Mouse (Mus musculus) neural tube, embryonic 11.5 days (tissue): Measurements from ENCODE around the gene Map2k5. TPM values are rescaled to one million over a fixed set of nuclear protein-coding genes. Genes with fewer than 3 reads are reported as not detected.

Experiments used
- ATAC-seq: fragments of 200-750 bp; cut with Nextera tagmentation; 2 replicates; pipeline ENCODE4 v1.8.0; 2017; ENCODE audit warnings: moderate number of reproducible peaks, mild to moderate bottlenecking, moderate TSS enrichment, moderate library complexity; ENCODE audit not compliant: insufficient read depth, low FRiP score, low TSS enrichment
- DNase-seq: peaks from one replicate; pipeline ENCODE4 v3.0.0-alpha.2; 2015; ENCODE audit warnings: low spot score
- H3K27ac ChIP-seq: fragments of 300-500 bp; sonication (generic); 2 replicates; pipeline ENCODE4 v1.5.1; 2014; ENCODE audit warnings: low read depth, mild to moderate bottlenecking, low read length
- H3K27me3 ChIP-seq: fragments of 300-500 bp; sonication (generic); 2 replicates; pipeline ENCODE4 v1.6.1; 2014; ENCODE audit warnings: mild to moderate bottlenecking, low read length, mixed read lengths; ENCODE audit not compliant: control insufficient read depth, insufficient read depth
- H3K36me3 ChIP-seq: fragments of 300-500 bp; sonication (generic); 2 replicates; pipeline ENCODE4 v1.6.1; 2014; ENCODE audit warnings: mild to moderate bottlenecking, low read length, moderate library complexity, mixed read lengths; ENCODE audit not compliant: control insufficient read depth, insufficient read depth
- H3K4me1 ChIP-seq: fragments of 300-500 bp; sonication (generic); 2 replicates; pipeline ENCODE4 v1.6.1; 2014; ENCODE audit warnings: low read length, mixed read lengths; ENCODE audit not compliant: control insufficient read depth, insufficient read depth
- H3K4me2 ChIP-seq: fragments of 300-500 bp; sonication (generic); 2 replicates; pipeline ENCODE4 v1.6.1; 2014; ENCODE audit warnings: low read depth, mild to moderate bottlenecking, moderate library complexity
- H3K4me3 ChIP-seq: fragments of 300-500 bp; sonication (generic); 2 replicates; pipeline ENCODE4 v1.5.1; 2014; ENCODE audit warnings: low read depth, low read length
- H3K9ac ChIP-seq: fragments of 300-500 bp; sonication (generic); 2 replicates; pipeline ENCODE4 v1.6.1; 2014; ENCODE audit warnings: mild to moderate bottlenecking, low read length
- H3K9me3 ChIP-seq: fragments of 300-500 bp; sonication (generic); 2 replicates; pipeline ENCODE4 v1.6.1; 2016; ENCODE audit warnings: low read length; ENCODE audit not compliant: control insufficient read depth
- WGBS: fragments of 180-500 bp; shearing (Covaris S2); extraction: QIAGEN DNeasy Blood & Tissue Kit; methylation state at CpG from one replicate; pipeline ENCODE4 v1.1.7; 2014; 5-methylcytosine and 5-hydroxymethylcytosine counted together
- polyA plus RNA-seq: library from polyadenylated mRNA; unstranded; fragments of >200 nt; fragmentation: Nextera tagmentation; extraction: Ambion mirVana; gene quantifications from 2 replicates; pipeline ENCODE4 v1.2.1, GENCODE M21; 2014

Map2k5 gene
- polyA plus RNA-seq, 1 experiment from 2014 or later: 41.7 TPM

DNA sequence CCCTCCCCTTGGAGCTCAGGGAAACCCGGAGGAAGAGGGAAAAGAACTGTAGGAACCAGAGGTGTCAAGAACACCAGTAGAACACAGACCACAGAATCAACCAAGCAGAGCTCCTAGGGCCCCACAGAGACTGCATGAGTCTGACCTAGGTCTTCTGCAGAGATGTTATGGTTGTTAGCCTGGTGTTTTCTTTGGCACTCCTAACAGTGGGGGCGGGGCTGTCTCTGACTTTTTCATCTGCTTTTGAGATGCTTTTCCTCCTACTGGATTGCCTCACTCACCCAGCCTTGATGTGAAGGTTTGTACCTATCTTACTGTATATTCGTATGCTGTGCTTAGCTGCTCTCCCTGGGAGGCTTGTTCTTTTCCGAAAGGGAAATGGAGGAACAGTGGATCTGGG is 23.5 kb downstream of the Map2k5 start:
- no peak for DNase-seq
- Histone ChIP-seq H3K4me2 (no peak overlapping the region), H3K4me3 (no peak overlapping the region), H3K9ac (no peak overlapping the region), H3K9me3 (no peaks in the 10 kb centered on the region), H3K27me3 (no peaks in the 10 kb centered on the region), H3K27ac (no peak overlapping the region), H3K36me3 (no peaks in the 10 kb centered on the region), H3K4me1 (no peaks in the 10 kb centered on the region; the same call in 1 of the 2 replicates)
- ATAC-seq: no peak
- 80% methylated on average over 4 of the region's 4 CpGs for WGBS

DNA sequence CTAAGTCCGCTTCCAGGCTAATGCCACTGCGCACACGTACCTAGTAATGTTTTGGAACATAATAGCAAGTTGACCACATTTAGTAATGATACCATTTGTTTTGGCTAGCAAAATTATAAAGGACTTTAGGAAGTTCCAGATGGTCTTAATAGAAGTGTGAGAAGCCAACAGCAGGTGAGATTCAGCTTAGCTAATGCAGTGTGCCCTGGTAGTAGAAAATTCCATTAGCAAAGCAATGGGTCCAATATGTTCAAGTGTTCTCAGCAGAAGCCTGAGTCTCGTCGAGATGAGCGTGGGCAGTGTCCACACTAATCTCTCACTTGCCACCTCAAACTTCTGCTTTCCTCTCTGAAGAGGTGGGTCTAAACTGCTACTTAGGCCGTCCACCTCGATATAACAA is 27.7 kb downstream of the Map2k5 start:
- WGBS: 95% methylated on average over 8 of the region's 8 CpGs
- Histone ChIP-seq H3K27me3 (no peaks in the 10 kb centered on the region), H3K9me3 (no peaks in the 10 kb centered on the region), H3K4me3 (no peak overlapping the region), H3K27ac (no peak overlapping the region), H3K36me3 (no peaks in the 10 kb centered on the region), H3K4me1 (no peaks in the 10 kb centered on the region; the same call in 1 of the 2 replicates), H3K9ac (no peak overlapping the region), H3K4me2 (no peak overlapping the region)
- ATAC-seq (no peak), DNase-seq (no peak)

DNA sequence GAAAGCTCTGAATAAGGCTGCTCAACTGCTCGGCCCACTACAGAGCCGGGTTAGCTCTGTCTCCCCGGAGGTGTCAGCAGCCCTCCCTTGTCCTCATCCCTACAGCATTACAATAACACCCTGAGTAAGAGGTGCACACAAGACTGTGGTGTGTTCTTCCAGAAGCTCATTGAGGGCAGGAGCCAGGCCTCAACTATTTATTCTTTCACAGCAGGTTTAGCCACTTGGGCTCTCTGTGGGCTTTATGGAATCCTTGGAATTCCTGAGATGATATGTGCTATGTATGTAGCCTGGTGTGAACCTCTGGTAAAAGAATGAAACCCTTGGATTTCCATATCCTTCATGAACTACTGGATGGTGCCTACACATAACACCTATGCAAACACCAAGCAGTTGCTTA is 28.5 kb downstream of the Map2k5 start:
- 84% methylated on average over 3 of the region's 3 CpGs for WGBS
- H3K9me3 ChIP-seq: no peaks in the 10 kb centered on the region
- ATAC-seq (no peak), DNase-seq (no peak)
- no peaks in the 10 kb centered on the region for H3K36me3 ChIP-seq
- H3K4me1 ChIP-seq: no peaks in the 10 kb centered on the region; the same call in 1 of the 2 replicates
- no peak overlapping the region for H3K4me2 ChIP-seq
- no peak overlapping the region for H3K4me3 ChIP-seq
- H3K27ac ChIP-seq: no peak overlapping the region
- no peaks in the 10 kb centered on the region for H3K27me3 ChIP-seq
- no peak overlapping the region for H3K9ac ChIP-seq

DNA sequence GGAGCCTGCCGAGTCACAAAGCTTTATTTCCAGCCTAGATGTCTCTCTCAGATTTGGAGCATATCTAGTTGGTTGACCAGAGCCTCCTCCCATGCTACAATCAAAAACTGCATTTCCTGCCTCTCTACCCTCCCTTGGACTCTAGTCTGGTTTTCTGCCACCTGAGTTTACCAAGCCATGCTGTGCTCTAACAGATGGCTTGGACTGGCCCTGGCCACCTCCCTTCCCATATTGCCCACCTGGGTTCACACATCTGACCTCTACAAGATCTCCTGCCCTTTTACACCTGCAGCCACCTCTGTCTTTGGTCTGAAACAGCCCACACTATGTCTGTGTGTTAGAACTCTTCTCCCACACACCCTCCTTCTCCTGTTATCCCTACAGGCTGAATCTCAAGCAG is 29.6 kb downstream of the Map2k5 start:
- no peak overlapping the region for H3K27ac ChIP-seq
- DNase-seq: no peak
- H3K9me3 ChIP-seq: no peaks in the 10 kb centered on the region
- no peak overlapping the region for H3K4me3 ChIP-seq
- 83% methylated on average over 1 of the region's 1 CpGs for WGBS
- ATAC-seq: no peak
- H3K4me1 ChIP-seq: no peaks in the 10 kb centered on the region; the same call in 1 of the 2 replicates
- no peak overlapping the region for H3K4me2 ChIP-seq
- H3K9ac ChIP-seq: no peak overlapping the region
- no peaks in the 10 kb centered on the region for H3K27me3 ChIP-seq
- H3K36me3 ChIP-seq: no peaks in the 10 kb centered on the region

DNA sequence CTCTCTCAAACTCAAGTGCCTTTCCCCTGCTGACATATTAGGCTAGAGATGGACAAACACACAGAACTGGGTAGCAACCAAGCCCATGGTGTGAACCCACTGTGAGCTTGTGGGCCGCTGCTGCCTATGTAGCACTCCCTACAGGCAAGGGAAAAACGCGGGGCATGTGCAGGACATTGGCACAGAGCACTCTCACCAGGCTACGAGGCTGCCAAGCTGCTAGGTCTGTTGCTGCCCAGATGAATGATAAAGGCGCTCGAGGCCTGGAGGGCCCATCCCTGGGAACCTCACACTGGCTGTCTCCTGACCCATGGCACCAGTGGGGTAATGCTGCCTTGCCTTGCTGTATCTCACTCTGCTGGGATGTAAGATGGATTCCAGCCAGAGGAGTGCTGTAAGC is 31.7 kb downstream of the Map2k5 start:
- Histone ChIP-seq H3K4me3 (no peak overlapping the region), H3K4me1 (no peaks in the 10 kb centered on the region), H3K36me3 (no peaks in the 10 kb centered on the region), H3K27ac (no peak overlapping the region), H3K9ac (0 out of 2 replicates have a peak overlapping the region, but pooled peaks have one; percentile 20), H3K27me3 (no peaks in the 10 kb centered on the region), H3K9me3 (no peaks in the 10 kb centered on the region), H3K4me2 (no peak overlapping the region)
- DNase-seq (no peak), ATAC-seq (no peak)
- WGBS: 88% methylated on average over 6 of the region's 6 CpGs

DNA sequence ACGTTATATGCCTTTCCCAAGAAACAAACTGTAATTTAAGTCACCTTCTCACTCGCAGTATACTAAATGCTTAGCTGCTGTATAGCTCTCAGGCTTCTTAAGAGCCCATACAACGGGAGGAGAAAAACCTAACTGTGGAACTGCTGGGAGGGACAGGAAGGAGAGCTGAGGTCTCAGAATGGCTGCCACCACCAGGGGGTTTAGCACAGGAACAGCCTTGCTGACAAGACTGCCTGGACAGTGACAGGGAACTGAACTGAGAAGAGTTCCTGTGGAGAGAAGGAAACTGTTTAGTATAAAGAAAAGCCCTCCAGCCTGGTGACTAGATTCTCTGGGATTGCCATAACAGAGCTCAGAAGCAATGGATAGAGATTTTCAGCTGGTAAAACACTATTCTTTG is 35.9 kb downstream of the Map2k5 start:
- Histone ChIP-seq H3K27ac (no peak overlapping the region), H3K4me3 (no peak overlapping the region), H3K36me3 (no peaks in the 10 kb centered on the region; the same call in 1 of the 2 replicates), H3K27me3 (no peaks in the 10 kb centered on the region), H3K4me1 (peaks cover 7% of the 10 kb centered on the region; the same call in 1 of the 2 replicates), H3K9me3 (no peaks in the 10 kb centered on the region), H3K4me2 (no peak overlapping the region), H3K9ac (no peak overlapping the region)
- DNase-seq: no peak
- ATAC-seq: no peak
- 73% methylated on average over 3 of the region's 3 CpGs for WGBS

DNA sequence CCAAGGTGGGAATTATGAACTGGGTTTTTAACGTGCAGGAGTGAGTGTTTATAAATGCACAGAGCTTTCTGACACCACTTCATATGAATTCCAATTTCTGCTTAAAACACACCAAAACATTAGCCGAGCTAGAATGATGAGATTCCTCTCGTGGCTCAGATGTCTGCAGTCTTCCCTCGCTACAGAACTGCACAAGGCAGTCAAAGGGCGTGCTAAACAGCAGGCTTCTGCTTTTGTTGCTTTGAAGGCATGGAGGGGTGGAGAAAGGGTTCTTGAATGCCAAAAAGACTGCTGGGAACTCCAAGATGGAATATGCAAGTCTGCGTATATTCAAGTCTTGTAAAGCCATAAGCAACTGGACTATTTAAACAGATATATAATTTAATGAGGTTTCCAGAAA is 38.4 kb downstream of the Map2k5 start:
- H3K4me3 ChIP-seq: no peak overlapping the region
- no peaks in the 10 kb centered on the region for H3K27me3 ChIP-seq
- no peak for DNase-seq
- H3K4me2 ChIP-seq: no peak overlapping the region
- no peaks in the 10 kb centered on the region; the same call in 1 of the 2 replicates for H3K36me3 ChIP-seq
- H3K9me3 ChIP-seq: no peaks in the 10 kb centered on the region
- 41% methylated on average over 6 of the region's 6 CpGs for WGBS
- ATAC-seq: no peak
- peaks cover 7% of the 10 kb centered on the region; the same call in 1 of the 2 replicates for H3K4me1 ChIP-seq
- 0 out of 2 replicates have a peak overlapping the region, but pooled peaks have one; percentile 20 for H3K27ac ChIP-seq
- H3K9ac ChIP-seq: no peak overlapping the region

DNA sequence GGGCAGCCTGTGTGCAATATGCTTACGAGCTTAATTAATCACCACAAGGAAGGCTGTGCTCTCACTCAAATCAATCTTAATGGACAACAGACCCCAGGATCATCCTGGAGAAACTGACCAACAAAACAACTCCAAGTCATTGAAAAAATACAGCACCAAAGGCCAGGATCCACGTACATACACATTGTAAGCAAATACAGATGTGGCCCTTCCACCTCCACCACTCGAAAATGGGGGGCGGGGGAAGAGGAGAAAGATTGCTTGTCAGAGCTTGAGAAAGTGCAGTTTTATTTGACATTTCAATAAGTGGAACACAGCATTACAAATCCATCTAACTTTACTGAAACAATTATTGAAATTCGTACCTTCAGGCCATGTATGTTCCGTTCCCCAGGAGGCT is 39.0 kb downstream of the Map2k5 start:
- H3K4me3 ChIP-seq: no peak overlapping the region
- no peaks in the 10 kb centered on the region for H3K27me3 ChIP-seq
- WGBS: 63% methylated on average over 6 of the region's 6 CpGs
- H3K4me2 ChIP-seq: no peak overlapping the region
- no peaks in the 10 kb centered on the region; the same call in 1 of the 2 replicates for H3K36me3 ChIP-seq
- no peaks in the 10 kb centered on the region for H3K9me3 ChIP-seq
- no peak overlapping the region for H3K27ac ChIP-seq
- ATAC-seq: no peak
- no peak overlapping the region for H3K9ac ChIP-seq
- peaks cover 7% of the 10 kb centered on the region; the same call in 1 of the 2 replicates for H3K4me1 ChIP-seq
- DNase-seq: no peak

DNA sequence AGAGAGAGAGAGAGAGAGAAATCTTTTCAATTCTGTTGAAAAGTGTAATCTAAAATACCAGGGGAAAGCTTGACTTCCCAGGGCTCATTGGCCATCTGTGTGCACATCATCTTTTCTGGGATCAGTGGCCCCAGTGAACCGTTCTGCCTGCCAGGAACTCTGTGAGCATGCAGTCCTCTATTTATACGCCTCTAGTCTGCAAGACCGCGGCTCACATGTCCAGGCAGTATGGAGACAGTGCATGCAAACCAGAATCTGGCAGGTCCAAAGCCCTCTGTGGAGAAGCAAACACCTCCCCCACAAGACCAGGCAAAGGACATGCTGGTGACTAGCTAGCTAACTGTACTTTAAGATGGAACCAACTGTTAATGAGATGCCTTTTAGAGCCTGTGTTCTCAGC is 41.9 kb downstream of the Map2k5 start:
- ATAC-seq: no peak
- 95% methylated on average over 4 of the region's 4 CpGs for WGBS

More for the DNA sequence above, 41.9 kb downstream of the Map2k5 start:
- H3K9ac ChIP-seq: no peak overlapping the region
- no peak overlapping the region for H3K4me2 ChIP-seq
- DNase-seq: no peak
- no peak overlapping the region for H3K4me3 ChIP-seq
- no peaks in the 10 kb centered on the region for H3K27me3 ChIP-seq
- no peaks in the 10 kb centered on the region; the same call in 1 of the 2 replicates for H3K36me3 ChIP-seq
- no peaks in the 10 kb centered on the region for H3K9me3 ChIP-seq
- peaks cover 7% of the 10 kb centered on the region; the same call in 1 of the 2 replicates for H3K4me1 ChIP-seq
- no peak overlapping the region for H3K27ac ChIP-seq
